Mouse (Mus musculus): ENCODE data around the gene Mfsd12.

The Mfsd12 gene

GRCm38 (mm10) chr10:81354738-81355477 is 2.4 kb upstream of the Mfsd12 start:
- DNase-seq (ENCODE audit: low spot score in 2 of 2): no peak

- DNase-seq (ENCODE audit: low spot score in 2 of 2): no peak
Measured at GRCm38 (mm10) chr10:81355533-81355932, 1.8 kb upstream of the Mfsd12 start.

- no peak for DNase-seq (ENCODE audit: low spot score in 2 of 2)
Measured at GRCm38 (mm10) chr10:81356352-81356990, 820 bp upstream of the Mfsd12 start.

- DNase-seq (ENCODE audit: low spot score in 2 of 2): peak in 1 of 2 experiments; percentile 39
Measured at GRCm38 (mm10) chr10:81358209-81358608, 918 bp downstream of the Mfsd12 start.

GRCm38 (mm10) chr10:81358841-81359240 is 1.6 kb downstream of the Mfsd12 start:
- DNase-seq (ENCODE audit: low spot score in 2 of 2): no peak

- peak in 1 of 2 experiments; percentile 29 for DNase-seq (ENCODE audit: low spot score in 2 of 2)
Measured at GRCm38 (mm10) chr10:81360721-81361120, 3.4 kb downstream of the Mfsd12 start.

GRCm38 (mm10) chr10:81362336-81362949 is 5.2 kb downstream of the Mfsd12 start:
- DNase-seq (ENCODE audit: low spot score in 2 of 2): peak; percentile 75 to 85

GRCm38 (mm10) chr10:81363436-81364346 is 6.4 kb downstream of the Mfsd12 start:
- DNase-seq (ENCODE audit: low spot score in 2 of 2): peak in 1 of 2 experiments; percentile 49

GRCm38 (mm10) chr10:81364666-81365065 is 7.4 kb downstream of the Mfsd12 start:
- peak in 1 of 2 experiments; percentile 45 for DNase-seq (ENCODE audit: low spot score in 2 of 2)

- peak in 1 of 2 experiments; percentile 43 for DNase-seq (ENCODE audit: low spot score in 2 of 2)
Measured at GRCm38 (mm10) chr10:81365073-81365472, 7.8 kb downstream of the Mfsd12 start.

- peak; percentile 47 to 49 for DNase-seq (ENCODE audit: low spot score in 2 of 2)
Measured at GRCm38 (mm10) chr10:81365672-81366476, 8.6 kb downstream of the Mfsd12 start, which contains the start of gene 4930404N11Rik. TSS of gene 4930404N11Rik (minus strand) at chr10:81365816.

GRCm38 (mm10) chr10:81366477-81367206 is 9.4 kb downstream of the Mfsd12 start:
- DNase-seq (ENCODE audit: low spot score in 2 of 2): peak in 1 of 2 experiments; percentile 34

GRCm38 (mm10) chr10:81367207-81367495 is 9.9 kb downstream of the Mfsd12 start:
- DNase-seq (ENCODE audit: low spot score in 2 of 2): no peak

- DNase-seq (ENCODE audit: low spot score in 2 of 2): no peak
Measured at GRCm38 (mm10) chr10:81375322-81375721, 18.0 kb downstream of the Mfsd12 start.

- peak; percentile 70 to 72 for DNase-seq (ENCODE audit: low spot score in 2 of 2)
Measured at GRCm38 (mm10) chr10:81376561-81377361, 19.5 kb downstream of the Mfsd12 start.

- DNase-seq (ENCODE audit: low spot score in 2 of 2): peak in 1 of 2 experiments; percentile 26
Measured at GRCm38 (mm10) chr10:81377362-81377664, 20.0 kb downstream of the Mfsd12 start.

GRCm38 (mm10) chr10:81377793-81378552 is 20.7 kb downstream of the Mfsd12 start, which contains the start of gene Fzr1:
TSS of gene Fzr1 (minus strand) at chr10:81378516.
- DNase-seq (ENCODE audit: low spot score in 2 of 2): peak in 1 of 2 experiments; percentile 56

- DNase-seq (ENCODE audit: low spot score in 2 of 2): peak; percentile 100
Measured at GRCm38 (mm10) chr10:81378553-81379182, 21.4 kb downstream of the Mfsd12 start.
